In the genomic region with DNA sequence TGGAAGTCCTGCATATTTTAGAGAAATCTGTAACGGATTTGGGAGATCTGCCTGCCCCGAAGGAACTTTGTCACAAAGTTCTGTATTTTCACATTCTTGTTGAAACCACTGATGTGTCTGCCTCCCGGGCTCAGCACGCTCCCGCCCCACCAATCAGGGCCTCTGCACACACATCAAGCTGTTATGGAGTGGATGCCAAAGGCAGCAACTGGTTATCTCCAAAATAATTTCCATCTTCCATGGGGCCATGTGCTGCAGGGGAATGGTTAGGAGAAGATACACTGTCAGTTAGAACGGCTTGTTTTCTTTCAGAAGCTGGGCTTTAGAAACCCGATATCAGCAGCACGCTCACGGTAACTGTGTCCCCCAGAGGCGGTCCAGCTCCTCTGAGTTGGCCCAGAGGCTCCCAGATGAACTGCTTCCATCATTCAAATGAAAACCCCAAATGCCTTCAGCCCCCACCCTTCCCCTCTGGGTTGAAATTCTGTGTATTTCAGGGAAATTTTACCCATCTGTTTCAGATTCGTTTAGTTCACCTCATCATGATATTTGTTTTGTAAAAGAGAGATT, we compare ENCODE assay signal across 18 mouse cellular contexts.
DNase-seq lines count a peak whose midpoint lies in the region; ATAC-seq and TF ChIP-seq lines count a peak whose summit lies in the region.
"Had no signal": no experiment of that assay in that cellular context is flagged by ENCODE, and none has a peak within 500 bp of the region (broad histone marks: within the 10 kb centered on the region; RNA-seq: fewer than 3 reads in every experiment).

No protein-coding gene starts in this region.

- no peak overlapping the region for H3K4me2 ChIP-seq in forebrain, embryonic 16.5 days (ENCODE audit: low read length)
- no peak overlapping the region for H3K4me2 ChIP-seq in lung, embryonic 14.5 days
- H3K4me2 ChIP-seq in lung, postnatal 0 days (replicated peaks; ENCODE audit: low read depth, low read length) = no peak overlapping the region
- peak overlapping the region; percentile 9 for H3K4me2 ChIP-seq in limb, embryonic 13.5 days (replicated peaks)
- H3K4me2 ChIP-seq: forebrain, embryonic 15.5 days; hindbrain, embryonic 15.5 days had no signal

- no peaks in the 10 kb centered on the region for H3K4me1 ChIP-seq in forebrain, embryonic 16.5 days (replicated peaks; ENCODE audit: control insufficient read depth, insufficient read depth, low read length)
- H3K4me1 ChIP-seq in forebrain, embryonic 10.5 days = peaks cover 14% of the 10 kb centered on the region; the same call in 1 of the 2 replicates
- H3K4me1 ChIP-seq in lung, embryonic 14.5 days (ENCODE audit: insufficient read depth) = no peaks in the 10 kb centered on the region
- no peaks in the 10 kb centered on the region for H3K4me1 ChIP-seq in lung, postnatal 0 days (ENCODE audit: insufficient read depth, low read depth, low read length)
- peaks cover 18% of the 10 kb centered on the region for H3K4me1 ChIP-seq in limb, embryonic 13.5 days
- H3K4me1 ChIP-seq: forebrain, embryonic 15.5 days; hindbrain, embryonic 15.5 days had no signal

- TF ChIP-seq CTCF in lung, embryonic 14.5 days (IDR thresholded peaks at IDR 0.05; ENCODE audit: low read depth) = no peak
- TF ChIP-seq CTCF in lung, postnatal 0 days (IDR thresholded peaks at IDR 0.05) = no peak

- ATAC-seq in forebrain, embryonic 16.5 days = peak; percentile 61; the same call in 1 of the 2 replicates
- ATAC-seq in lung, embryonic 14.5 days (ENCODE audit: insufficient read depth) = no peak
- no peak for ATAC-seq in lung, postnatal 0 days
- 0 out of 2 replicates have a peak, but pooled peaks have one; percentile 51 for ATAC-seq in limb, embryonic 13.5 days (ENCODE audit: low FRiP score, low read depth)
- ATAC-seq in monocyte, adult 5-6 weeks (replicated peaks; ENCODE audit: insufficient number of reproducible peaks, low FRiP score, low TSS enrichment, poor library complexity, severe bottlenecking) = no peak
- ATAC-seq: activated CD4-positive, CD25-positive, alpha-beta regulatory T cell, adult 4 months; forebrain, embryonic 15.5 days had no signal

- H3K9me3 ChIP-seq in forebrain, embryonic 16.5 days (ENCODE audit: control insufficient read depth, low read length) = no peaks in the 10 kb centered on the region
- H3K9me3 ChIP-seq in forebrain, embryonic 10.5 days = no peaks in the 10 kb centered on the region
- H3K9me3 ChIP-seq in lung, embryonic 14.5 days (ENCODE audit: low read depth, low read length) = no peaks in the 10 kb centered on the region
- H3K9me3 ChIP-seq in lung, postnatal 0 days (ENCODE audit: low read length) = no peaks in the 10 kb centered on the region
- no peaks in the 10 kb centered on the region for H3K9me3 ChIP-seq in limb, embryonic 13.5 days
- H3K9me3 ChIP-seq: forebrain, embryonic 15.5 days; hindbrain, embryonic 15.5 days had no signal

- H3K27me3 ChIP-seq in forebrain, embryonic 16.5 days (replicated peaks; ENCODE audit: control insufficient read depth, insufficient read depth, low read length) = no peaks in the 10 kb centered on the region
- H3K27me3 ChIP-seq in forebrain, embryonic 10.5 days (ENCODE audit: poor library complexity, severe bottlenecking) = no peaks in the 10 kb centered on the region
- H3K27me3 ChIP-seq in lung, embryonic 14.5 days (ENCODE audit: insufficient read depth, low read length) = no peaks in the 10 kb centered on the region
- no peaks in the 10 kb centered on the region for H3K27me3 ChIP-seq in lung, postnatal 0 days (replicated peaks; ENCODE audit: insufficient read depth, low read length)
- H3K27me3 ChIP-seq in limb, embryonic 13.5 days = no peaks in the 10 kb centered on the region
- H3K27me3 ChIP-seq: forebrain, embryonic 15.5 days; hindbrain, embryonic 15.5 days had no signal

- no peaks in the 10 kb centered on the region for H3K36me3 ChIP-seq in forebrain, embryonic 16.5 days (ENCODE audit: control insufficient read depth, insufficient read depth)
- no peaks in the 10 kb centered on the region for H3K36me3 ChIP-seq in forebrain, embryonic 10.5 days (replicated peaks)
- H3K36me3 ChIP-seq in lung, embryonic 14.5 days (ENCODE audit: insufficient read depth) = no peaks in the 10 kb centered on the region
- no peaks in the 10 kb centered on the region for H3K36me3 ChIP-seq in lung, postnatal 0 days (ENCODE audit: insufficient read depth, low read length)
- H3K36me3 ChIP-seq in limb, embryonic 13.5 days = no peaks in the 10 kb centered on the region
- H3K36me3 ChIP-seq: forebrain, embryonic 15.5 days; hindbrain, embryonic 15.5 days had no signal

- no peak overlapping the region for H3K27ac ChIP-seq in forebrain, embryonic 16.5 days (ENCODE audit: low read length)
- no peak overlapping the region for H3K27ac ChIP-seq in forebrain, embryonic 10.5 days
- no peak overlapping the region for H3K27ac ChIP-seq in lung, embryonic 14.5 days (ENCODE audit: low read depth)
- no peak overlapping the region for H3K27ac ChIP-seq in lung, postnatal 0 days (ENCODE audit: low read length)
- peak overlapping the region; percentile 33; the same call in 1 of the 2 replicates for H3K27ac ChIP-seq in limb, embryonic 13.5 days
- H3K27ac ChIP-seq: forebrain, embryonic 15.5 days; gastrocnemius, adult 2 months; hindbrain, embryonic 15.5 days had no signal

- no peak for DNase-seq in forebrain, embryonic 10.5 days (ENCODE audit: extremely low spot score, low spot score)
- peak; percentile 35 for DNase-seq in lung, embryonic 14.5 days
- DNase-seq in lung, postnatal 0 days (ENCODE audit: low spot score) = no peak
- DNase-seq in layer of hippocampus, adult 18-20 months (ENCODE audit: low spot score in 2 of 2) = peak; percentile 60 to 81
- no peak for DNase-seq in ovary, postnatal 36 days (ENCODE audit: low spot score)
- DNase-seq: adrenal gland, postnatal 25 days; cerebellum, adult 9-11 months; gastrocnemius, adult 2 months; kidney, adult 8-10 months; lung, adult 2 months; thymus, postnatal 4 days had no signal

- TF ChIP-seq EP300 in lung, postnatal 0 days (IDR thresholded peaks at IDR 0.05) = no peak

- H3K4me3 ChIP-seq in forebrain, embryonic 16.5 days (replicated peaks; ENCODE audit: low read length) = no peak overlapping the region
- no peak overlapping the region for H3K4me3 ChIP-seq in forebrain, embryonic 10.5 days
- H3K4me3 ChIP-seq in lung, embryonic 14.5 days (ENCODE audit: low read depth, low read length) = no peak overlapping the region
- no peak overlapping the region for H3K4me3 ChIP-seq in lung, postnatal 0 days (ENCODE audit: low read depth, low read length)
- H3K4me3 ChIP-seq in limb, embryonic 13.5 days = no peak overlapping the region
- H3K4me3 ChIP-seq: forebrain, embryonic 15.5 days; gastrocnemius, adult 2 months; hindbrain, embryonic 15.5 days; myocyte had no signal

- WGBS in forebrain, embryonic 16.5 days = 58% methylated on average over 11 of the region's 11 CpGs
- WGBS in forebrain, embryonic 10.5 days = 67% methylated on average over 11 of the region's 11 CpGs
- WGBS in lung, embryonic 14.5 days = 26% methylated on average over 11 of the region's 11 CpGs
- WGBS in lung, postnatal 0 days = 40% methylated on average over 11 of the region's 11 CpGs
- 31% methylated on average over 11 of the region's 11 CpGs for WGBS in limb, embryonic 13.5 days

- H3K9ac ChIP-seq in forebrain, embryonic 16.5 days (replicated peaks; ENCODE audit: low read depth, low read length) = no peak overlapping the region
- H3K9ac ChIP-seq in lung, embryonic 14.5 days = no peak overlapping the region
- H3K9ac ChIP-seq in lung, postnatal 0 days (replicated peaks; ENCODE audit: low read depth) = no peak overlapping the region
- H3K9ac ChIP-seq in limb, embryonic 13.5 days = 0 out of 2 replicates have a peak overlapping the region, but pooled peaks have one; percentile 35
- H3K9ac ChIP-seq: forebrain, embryonic 15.5 days; hindbrain, embryonic 15.5 days had no signal

Comparison
In these comparisons a context has a peak if more than half of its experiments do, and no peak if none do; other contexts are left out.
1. DNase-seq: peak in lung, embryonic 14.5 days (single experiment) and layer of hippocampus, adult 18-20 months (2 of 2); none in forebrain, embryonic 10.5 days (single experiment), lung, postnatal 0 days (single experiment) and ovary, postnatal 36 days (single experiment).
2. ATAC-seq: peak in forebrain, embryonic 16.5 days (single experiment) and limb, embryonic 13.5 days (single experiment); none in lung, embryonic 14.5 days (single experiment), lung, postnatal 0 days (single experiment) and monocyte, adult 5-6 weeks (single experiment).